Mouse (Mus musculus) left cerebral cortex, postnatal 10 days (tissue): ENCODE data around the gene Eef1akmt4. TPM values are rescaled to one million over a fixed set of nuclear protein-coding genes. Genes with fewer than 3 reads are reported as not detected.

ENCODE experiments used
- microRNA-seq: library from miRNA; unstranded; fragments of <30 nt; microRNA quantifications from one replicate; pipeline ENCODE4 v1.2.0, GENCODE M21; 2022
- total RNA-seq, 2 experiments: library from RNA; stranded (reverse); gene quantifications; 2 replicates each; pipeline ENCODE4 v1.2.3; 2021

The Eef1akmt4 gene
- total RNA-seq, 2 experiments from 2014 or later: 2.1 to 2.3 TPM

Small RNA genes lying within 50 kb of the gene (microRNA-seq; reads per million reads assigned to microRNA genes)
- gene Mir1224: 745 reads per million, percentile 74 among the genes with 10 or more reads in this experiment

Other genes starting within 250 kb of the Eef1akmt4 start
- gene Abcc5, start 185.2 kb upstream of the Eef1akmt4 start, total RNA-seq: 100 to 1,000 TPM; 182 to 183 TPM
- gene Eif2b5, start 112.8 kb upstream of the Eef1akmt4 start, total RNA-seq: 10 to 100 TPM; 61.4 to 66.7 TPM
- gene Dvl3, start 94.6 kb upstream of the Eef1akmt4 start, total RNA-seq: 10 to 100 TPM; 84.8 to 87.8 TPM
- gene Ap2m1, start 76.1 kb upstream of the Eef1akmt4 start, total RNA-seq: 100 to 1,000 TPM; 950 to 999 TPM
- 10 to 100 TPM; 67.0 to 80.0 TPM for gene Abcf3, start 63.0 kb upstream of the Eef1akmt4 start, total RNA-seq
- gene Vwa5b2, start 22.1 kb upstream of the Eef1akmt4 start, total RNA-seq: 10 to 100 TPM; 78.1 to 78.5 TPM
- not detected for gene Gm49333, start within 50 bp of the Eef1akmt4 start, total RNA-seq
- gene Alg3, start 142 bp downstream of the Eef1akmt4 start, total RNA-seq: 10 to 100 TPM; 12.7 to 14.0 TPM
- 100 to 1,000 TPM; 224 to 225 TPM for gene Camk2n2, start 9.7 kb downstream of the Eef1akmt4 start, total RNA-seq
- 10 to 100 TPM; 29.0 TPM for gene Ece2, start 18.2 kb downstream of the Eef1akmt4 start, total RNA-seq
- 100 to 1,000 TPM; 261 to 263 TPM for gene Psmd2, start 40.1 kb downstream of the Eef1akmt4 start, total RNA-seq
- gene Eif4g1, start 56.7 kb downstream of the Eef1akmt4 start, total RNA-seq: 100 to 1,000 TPM; 361 to 366 TPM
- 100 to 1,000 TPM; 264 to 267 TPM for gene Fam131a, start 81.6 kb downstream of the Eef1akmt4 start, total RNA-seq
- 10 to 100 TPM; 26.3 to 28.3 TPM for gene Polr2h, start 106.1 kb downstream of the Eef1akmt4 start, total RNA-seq
- gene Clcn2, start 106.2 kb downstream of the Eef1akmt4 start, total RNA-seq: 10 to 100 TPM; 50.9 to 51.1 TPM
- 10 to 100 TPM; 18.4 to 21.8 TPM for gene Chrd, start 121.5 kb downstream of the Eef1akmt4 start, total RNA-seq
- gene Thpo, start 122.9 kb downstream of the Eef1akmt4 start, total RNA-seq: 1 to 10 TPM; 1.4 to 2.0 TPM